Mouse (Mus musculus) cerebellum, postnatal 4 days (tissue): ENCODE data around the gene Snx1.

ENCODE experiments used
- DNase-seq, 2 experiments: peaks; one replicate each; pipeline ENCODE4 v3.0.0; 2022; ENCODE audit warnings: low spot score in 2 of 2, mixed read lengths in 1 of 2

Gene Snx1

DNA sequence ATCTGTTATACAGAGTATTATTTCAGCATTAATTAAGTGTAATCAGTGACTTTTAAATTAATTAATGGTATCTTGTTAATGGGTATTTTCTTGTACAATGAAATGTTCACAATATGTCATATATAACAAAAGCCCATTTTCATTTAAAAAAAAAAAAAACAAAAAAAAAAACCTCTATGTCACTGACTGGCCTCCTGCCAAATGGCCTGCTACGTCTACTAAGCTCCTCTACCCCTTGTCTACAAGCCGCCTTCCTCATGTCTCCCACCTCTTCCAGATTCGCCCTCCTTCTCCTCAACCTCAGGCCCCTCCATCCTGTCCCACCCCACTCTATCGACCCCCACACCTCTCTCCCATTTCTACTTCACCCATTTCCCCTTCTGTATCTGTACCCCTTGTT is 74.9 kb downstream of the Snx1 start:
- no peak for DNase-seq

DNA sequence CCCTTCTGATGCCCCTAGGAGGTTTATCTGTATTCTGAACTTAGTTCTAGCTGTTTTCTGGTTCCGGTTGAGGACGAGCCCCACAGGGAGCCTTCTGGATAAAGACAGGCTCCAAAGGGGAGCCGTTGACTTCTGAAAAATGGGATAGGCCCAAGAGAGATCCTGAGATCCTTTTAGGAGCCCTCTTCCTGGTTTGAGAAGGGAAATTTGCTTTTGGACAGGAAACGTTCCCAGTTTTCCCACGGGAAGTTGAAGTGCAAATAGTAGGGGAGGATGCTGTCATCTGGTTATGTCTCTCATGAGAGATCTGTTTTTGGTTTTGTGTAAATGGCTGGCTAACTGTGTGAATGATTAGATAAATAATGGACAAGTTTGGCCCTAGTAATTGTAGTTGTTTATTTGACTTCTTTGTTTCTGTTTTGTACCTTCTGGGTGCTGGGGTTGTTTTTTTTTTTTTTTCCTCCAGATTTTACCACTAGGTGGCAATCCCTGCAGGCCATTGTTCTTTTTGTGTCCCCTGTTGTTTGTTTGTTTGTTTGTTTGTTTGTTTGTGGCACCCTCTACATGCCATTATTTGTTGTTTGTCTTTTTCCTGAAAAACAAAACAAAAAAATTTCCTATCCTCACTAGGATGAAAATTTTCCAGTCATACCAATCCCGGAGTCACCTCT is 76.3 kb downstream of the Snx1 start:
- DNase-seq = no peak

DNA sequence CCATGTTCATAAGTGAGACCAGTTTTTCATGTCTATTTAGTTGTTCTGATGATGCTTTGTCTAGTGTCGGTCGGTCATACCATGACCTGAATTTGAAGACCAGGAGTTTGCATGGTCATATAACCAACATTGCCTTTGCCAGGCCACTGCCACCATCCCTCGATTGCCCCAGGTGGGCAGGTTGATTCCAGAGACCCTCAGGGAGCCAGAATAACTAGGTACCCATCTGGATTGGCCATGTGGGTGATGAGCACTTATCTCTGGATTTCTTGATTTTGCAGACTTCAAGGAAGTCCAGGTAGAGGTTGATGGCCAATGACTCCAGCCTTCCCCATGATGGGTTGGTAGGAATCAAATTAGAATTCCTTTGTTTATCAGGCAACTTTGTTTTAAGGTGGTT is 83.1 kb downstream of the Snx1 start:
- no peak for DNase-seq

DNA sequence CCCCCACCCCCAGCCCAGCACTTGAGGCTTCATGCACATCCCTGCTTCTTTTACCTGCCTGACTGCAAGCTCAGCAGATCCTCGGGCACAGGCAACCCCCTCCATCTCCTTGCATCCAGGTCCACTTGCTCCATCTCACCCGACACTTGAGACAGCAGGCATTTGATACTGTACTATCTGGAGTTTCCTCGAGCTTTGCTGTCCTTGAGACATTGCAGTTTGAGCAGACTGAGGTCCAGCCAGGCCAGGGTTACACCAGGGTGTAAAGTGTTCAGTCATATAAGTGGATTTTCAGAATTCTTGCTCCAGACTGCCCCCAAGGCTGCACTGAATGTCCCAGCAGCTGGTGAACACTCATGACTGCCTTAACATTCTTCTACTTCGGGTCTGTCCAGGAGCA is 84.1 kb downstream of the Snx1 start:
- no peak for DNase-seq

DNA sequence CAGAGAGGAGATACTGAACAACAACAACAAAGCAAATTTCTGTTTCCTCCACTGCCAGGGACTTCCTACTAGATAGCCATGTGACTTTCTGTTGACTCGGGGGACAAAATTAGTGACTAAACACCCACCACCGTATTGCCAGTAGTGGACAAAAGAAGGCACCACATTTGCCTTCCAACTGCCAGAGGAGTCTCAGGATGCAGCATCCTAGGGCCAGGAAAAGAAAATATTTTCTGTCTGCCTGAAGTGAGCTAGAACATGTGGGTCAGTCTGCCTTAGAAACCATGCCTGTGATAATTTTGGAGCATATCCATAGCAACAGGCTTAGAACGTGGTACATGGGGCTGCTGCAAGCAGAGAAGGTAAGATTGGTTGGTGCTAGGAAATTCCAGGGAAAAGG is 85.6 kb downstream of the Snx1 start:
- no peak for DNase-seq

DNA sequence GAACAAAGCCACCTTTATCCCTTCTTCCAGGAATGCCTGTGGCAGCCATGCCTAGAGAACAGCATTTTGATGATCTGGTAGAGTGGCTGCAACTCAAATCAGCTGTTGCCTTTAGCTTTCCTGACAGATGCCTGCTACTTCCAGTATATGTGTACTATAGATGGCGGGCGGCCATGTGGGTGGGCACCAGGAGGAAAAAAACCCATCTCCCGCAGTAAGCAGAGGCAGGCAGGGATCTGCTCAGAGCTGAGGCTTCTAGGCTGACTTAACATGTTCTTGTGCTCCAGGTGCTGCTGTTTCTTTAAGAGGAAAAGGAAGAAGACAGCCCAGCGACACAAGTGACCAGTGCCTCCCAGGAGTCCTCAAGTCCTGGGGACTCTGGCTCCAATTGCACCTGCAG is 87.1 kb downstream of the Snx1 start:
- DNase-seq = no peak

DNA sequence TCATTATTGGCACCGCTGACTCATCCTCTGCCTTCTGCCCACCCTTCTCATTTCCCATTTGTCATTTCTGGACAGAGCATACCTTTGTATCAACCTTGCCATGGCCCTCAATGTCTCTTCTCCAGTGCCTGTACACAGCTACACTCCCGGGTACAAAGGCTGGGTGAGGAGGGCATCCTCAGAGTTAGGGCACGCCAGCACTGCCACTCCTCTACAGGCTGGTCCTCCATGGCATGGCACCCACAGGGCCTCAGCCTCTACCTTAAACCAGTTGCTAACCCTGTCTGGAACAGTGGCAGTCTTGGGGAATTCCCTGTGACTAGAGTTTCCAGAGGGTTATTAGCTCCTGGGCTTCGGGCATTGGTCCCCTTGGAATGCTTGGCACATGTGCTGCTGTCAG is 87.8 kb downstream of the Snx1 start:
- DNase-seq = no peak
